Mouse (Mus musculus) mouse embryonic stem cell (cell line): ENCODE measurements around the gene Eif1b.

Source experiments
- in situ Hi-C, 2 experiments: fragments of 300-500 bp; cut with MboI; formaldehyde crosslinking; loops; 1 replicate in 1 of 2; 3 replicates in 1 of 2; pipeline ENCODE4 v1.14.3; 2019 to 2020; ENCODE audit warnings: low sequenced_read_pairs in 2 of 2, low pct_unique_long_range_greater_than_20kb in 1 of 2, mixed read lengths in 1 of 2; ENCODE audit not compliant: unreplicated experiment in 1 of 2

Gene Eif1b

DNA sequence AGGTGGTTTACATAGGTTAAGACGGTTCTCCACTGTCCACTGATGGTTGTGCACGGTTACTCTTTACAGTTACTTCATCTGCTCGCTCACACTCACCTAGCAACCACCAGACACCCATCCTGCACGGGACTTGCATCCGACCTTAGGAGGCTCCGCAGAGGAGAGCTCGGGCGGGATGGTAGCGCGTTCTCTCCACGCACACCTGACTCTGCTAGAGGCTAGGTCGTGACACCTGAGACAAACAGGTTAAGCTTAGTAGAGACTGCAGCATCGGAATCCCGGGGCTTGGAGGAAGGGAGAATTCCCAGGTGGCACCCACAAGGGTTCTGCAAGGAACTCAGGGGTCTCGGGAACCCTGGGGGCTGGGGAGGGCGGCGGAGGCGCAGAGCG lies at the start of gene Eif1b:
Gene Eif1b (plus strand): TSS at position 223 of the 390 bp plus-strand sequence.
- in situ Hi-C loops: no loop called here

DNA sequence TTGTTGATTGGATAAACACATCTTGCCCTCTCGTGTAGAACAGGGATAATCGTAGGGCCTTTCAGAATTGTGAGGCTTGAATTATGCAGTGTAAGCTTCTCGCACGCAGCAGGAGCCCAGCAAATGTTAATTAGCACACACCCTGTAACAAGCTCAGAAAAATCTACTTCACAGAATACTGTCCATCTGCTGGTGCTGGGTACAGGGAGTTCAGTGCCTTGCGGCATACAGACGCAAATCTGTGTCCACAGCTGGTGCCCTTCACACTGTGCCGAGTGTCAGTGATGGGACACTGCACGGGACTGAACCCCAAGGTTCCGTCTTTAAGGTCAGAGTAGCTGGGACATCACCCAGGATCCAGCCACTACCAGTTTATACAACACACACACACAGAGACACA lies 47.4 kb upstream of the Eif1b start:
- in situ Hi-C loops: no loop called here

GRCm38 (mm10) chr9:120449696-120450329 lies 42.2 kb upstream of the Eif1b start:
- in situ Hi-C loops: no loop called here

DNA sequence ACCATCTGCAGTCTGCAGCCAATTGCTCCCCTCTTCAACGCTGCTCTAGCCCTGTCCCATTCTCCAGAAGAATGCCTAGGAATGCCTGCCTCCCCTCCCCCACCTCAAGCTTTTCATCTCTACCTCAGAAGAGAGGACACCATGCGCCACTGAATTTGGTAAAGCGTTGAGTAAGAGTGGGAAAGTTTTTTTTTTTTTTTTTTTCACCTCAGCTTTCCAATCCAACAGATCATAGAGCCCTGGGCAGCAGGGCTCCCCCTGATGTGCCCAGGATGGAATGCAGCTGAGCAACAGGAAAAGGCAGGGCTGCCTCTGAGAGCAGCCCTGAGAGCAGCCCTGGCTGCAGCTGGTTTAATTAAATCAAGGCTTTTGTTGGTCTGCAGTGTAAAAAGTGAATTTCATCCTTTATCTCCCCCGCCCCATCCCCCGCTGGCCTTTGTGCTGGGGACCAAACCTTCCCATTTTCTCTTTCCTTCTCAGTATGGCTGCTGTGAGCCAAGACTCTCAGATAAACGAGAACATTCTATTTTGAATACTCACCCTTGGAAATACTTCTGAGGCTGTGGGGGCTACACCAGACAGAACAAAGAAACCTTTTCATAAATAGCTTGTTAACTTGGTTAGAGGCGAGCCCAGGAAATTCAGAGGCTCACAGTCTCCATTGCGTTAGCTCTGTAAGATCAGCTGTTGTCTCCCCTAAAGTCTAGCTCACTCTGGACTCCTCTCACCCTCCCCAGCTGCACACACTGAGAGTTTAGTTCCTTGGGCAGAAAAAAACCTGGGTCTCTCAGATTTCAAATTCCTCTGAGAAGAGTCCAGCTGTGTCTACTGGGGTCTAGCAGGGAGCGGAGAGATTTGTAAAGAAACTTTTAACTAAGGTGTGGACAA lies 36.0 kb upstream of the Eif1b start:
- in situ Hi-C loops: no loop called here

GRCm38 (mm10) chr9:120470431-120470830 lies 21.6 kb upstream of the Eif1b start:
- in situ Hi-C loops: no loop called here

GRCm38 (mm10) chr9:120481644-120482043 lies 10.4 kb upstream of the Eif1b start:
- in situ Hi-C loops: no loop called here

DNA sequence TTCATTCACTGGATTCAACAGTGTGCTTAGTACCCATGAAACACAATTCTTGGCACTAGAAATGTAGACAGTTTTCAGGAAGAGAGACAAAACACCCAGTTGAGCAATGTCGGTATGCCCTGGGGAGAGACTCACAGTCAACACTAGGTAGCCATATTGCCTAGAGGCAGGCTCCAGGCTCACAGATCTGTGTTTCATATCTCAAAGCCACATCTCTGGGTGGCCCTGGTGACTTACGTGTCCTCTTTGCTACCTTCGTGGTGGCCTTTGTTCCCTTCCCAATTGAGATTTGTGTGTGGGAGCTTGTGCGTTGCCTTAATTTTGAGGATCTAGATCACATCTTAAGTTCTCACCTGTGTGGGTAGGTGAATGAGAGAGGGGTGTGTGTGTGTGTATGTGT lies 9.7 kb upstream of the Eif1b start:
- in situ Hi-C loops: no loop called here

- in situ Hi-C loops: no loop called here
Observed at GRCm38 (mm10) chr9:120483101-120483500, 8.9 kb upstream of the Eif1b start.

GRCm38 (mm10) chr9:120487076-120487475 lies 5.0 kb upstream of the Eif1b start:
- in situ Hi-C loops: loop anchor here in 1 of 2 experiments (5.0 kb wide), 1 partner anchor 65 kb away; no protein-coding TSS in a partner anchor

- in situ Hi-C loops: no loop called here
Observed at GRCm38 (mm10) chr9:120491509-120491908, 523 bp upstream of the Eif1b start.

DNA sequence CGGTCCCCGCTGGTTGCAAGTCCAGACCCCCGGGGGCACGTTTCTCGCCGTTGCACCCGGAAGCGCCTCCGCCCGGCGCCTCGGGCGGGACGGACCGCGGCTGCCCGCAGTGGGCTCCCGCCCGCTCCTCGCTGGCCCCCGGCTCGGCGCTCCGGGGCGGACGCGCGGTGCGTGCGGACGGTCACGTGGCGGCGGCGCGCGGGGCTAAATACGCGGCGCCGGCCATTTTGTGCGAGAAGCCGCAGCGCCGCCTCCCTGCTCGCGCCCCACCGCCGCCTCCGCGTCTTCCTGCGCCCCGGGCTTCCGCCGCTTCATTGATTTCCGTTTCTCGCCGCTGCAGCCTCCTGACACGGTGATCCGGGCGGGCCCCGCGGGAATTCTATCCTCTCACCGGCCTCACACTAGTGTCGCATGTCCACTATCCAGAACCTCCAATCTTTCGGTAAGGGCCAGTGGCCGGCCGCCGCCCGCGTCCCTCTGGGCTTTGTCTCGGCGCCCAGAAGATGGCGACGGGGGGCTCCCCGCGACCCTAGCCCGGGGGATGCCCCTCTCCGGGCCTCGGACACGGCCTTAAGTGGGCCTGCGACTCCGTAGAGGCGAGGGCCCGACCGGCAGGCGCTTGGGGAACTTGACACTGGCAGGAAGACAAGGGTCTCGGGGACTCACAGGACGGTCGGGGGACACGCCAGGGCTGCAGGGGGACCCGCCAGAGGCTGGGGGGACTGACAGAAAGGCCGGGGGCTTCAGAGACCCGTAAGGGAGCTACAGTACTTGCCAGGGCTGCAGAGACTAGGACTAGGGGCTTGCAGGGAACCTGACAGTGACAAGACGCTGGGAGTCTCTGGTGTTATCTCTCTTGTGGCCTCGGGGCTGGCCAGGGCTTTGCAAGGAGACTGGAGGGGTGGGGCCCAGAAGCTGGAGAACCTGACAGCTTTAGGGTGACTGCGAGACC lies 644 bp downstream of the Eif1b start:
- in situ Hi-C loops: no loop called here

GRCm38 (mm10) chr9:120493781-120494180 lies 1.7 kb downstream of the Eif1b start:
- in situ Hi-C loops: no loop called here

GRCm38 (mm10) chr9:120496691-120497090 lies 4.7 kb downstream of the Eif1b start:
- in situ Hi-C loops: no loop called here

GRCm38 (mm10) chr9:120497983-120498382 lies 6.0 kb downstream of the Eif1b start:
- in situ Hi-C loops: no loop called here

DNA sequence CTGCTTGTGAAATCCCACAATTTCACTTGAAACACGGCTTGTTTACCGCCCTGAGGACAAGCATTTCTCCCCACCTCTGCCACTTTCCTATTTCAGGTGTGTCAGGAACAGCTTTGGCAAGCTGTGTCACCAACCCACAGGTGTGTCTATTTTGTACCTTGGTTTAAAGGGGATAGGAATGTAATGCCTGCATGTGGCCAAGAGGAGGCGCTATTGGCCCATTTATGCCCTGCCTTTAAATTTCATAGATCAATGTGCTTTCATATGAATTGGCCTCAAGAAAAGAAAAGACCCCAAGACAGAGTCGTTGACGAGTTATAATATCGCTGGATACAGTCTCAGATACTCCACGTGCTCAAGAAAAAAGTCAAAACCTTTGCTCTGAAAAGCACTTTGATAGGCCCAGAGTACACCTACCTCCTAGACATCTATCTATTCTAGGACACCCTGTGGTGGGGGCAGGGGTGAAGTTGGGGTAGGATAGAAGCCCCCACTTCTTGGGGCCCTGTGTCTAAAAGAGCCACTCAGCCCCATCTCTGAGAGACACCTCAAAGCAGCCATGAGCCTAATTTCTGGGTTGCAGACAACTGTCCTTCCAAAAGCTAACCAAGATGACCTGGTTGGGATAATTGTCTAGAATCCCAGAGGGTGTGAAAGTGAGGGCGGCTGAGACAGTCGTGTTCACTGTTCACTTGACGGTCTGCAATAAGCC lies 9.3 kb downstream of the Eif1b start:
- in situ Hi-C loops: loop anchor here (5.0 kb wide), 1 partner anchor 81 kb away; no protein-coding TSS in a partner anchor

GRCm38 (mm10) chr9:120502013-120502412 lies 10.0 kb downstream of the Eif1b start:
- in situ Hi-C loops: loop anchor here (5.0 kb wide), 1 partner anchor 80 kb away; no protein-coding TSS in a partner anchor

DNA sequence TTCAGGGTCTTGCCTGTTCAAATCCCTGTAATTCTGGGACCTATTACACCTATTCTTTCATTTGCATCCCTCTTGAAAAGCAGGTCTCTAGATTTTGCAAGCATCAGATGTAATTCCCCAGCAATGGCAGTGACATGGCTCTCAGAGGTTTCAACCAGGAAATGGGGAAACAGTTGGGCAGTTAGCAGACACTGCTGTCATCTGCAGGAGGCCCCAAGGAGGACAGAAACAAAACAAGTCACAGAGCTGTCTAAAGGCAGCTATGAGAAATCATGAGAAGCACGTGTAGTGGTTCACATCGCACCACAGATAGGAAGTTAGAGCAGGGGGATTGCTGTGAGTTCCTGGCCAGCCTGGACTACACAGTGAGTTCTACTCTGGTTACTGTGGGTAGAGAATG lies 12.4 kb downstream of the Eif1b start:
- in situ Hi-C loops: loop anchor here (5.0 kb wide), 1 partner anchor 78 kb away; no protein-coding TSS in a partner anchor

DNA sequence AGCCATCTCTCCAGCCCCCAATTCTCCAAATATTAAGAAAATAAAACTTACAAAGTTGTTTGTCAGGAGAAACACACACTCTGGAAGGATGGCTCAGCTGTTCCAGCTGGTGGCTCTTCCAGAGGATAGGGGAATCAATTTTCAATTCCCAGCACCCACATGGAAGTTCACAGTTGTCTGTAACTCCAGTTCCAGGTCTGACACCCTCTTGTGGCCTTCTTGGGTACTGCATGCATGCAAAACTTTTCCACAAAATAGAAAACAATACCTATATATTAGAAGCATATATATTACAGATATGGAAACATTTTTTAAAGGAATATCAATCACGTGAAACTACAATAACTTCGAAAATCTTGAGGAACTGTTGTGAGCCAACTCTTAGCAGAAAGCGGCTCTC lies 19.7 kb downstream of the Eif1b start:
- in situ Hi-C loops: loop anchor here in 1 of 2 experiments (10.0 kb wide), 1 partner anchor 53 kb away; no protein-coding TSS in a partner anchor
